Mouse (Mus musculus) telencephalon, adult 2 months (tissue): ENCODE results near the gene Sdccag8.
A peak's percentile ranks its signal among the peaks of the same experiment; 100 is the strongest.

ENCODE experiments used
- DNase-seq: peaks from one replicate; pipeline ENCODE4 v3.0.0-alpha.2; 2011; ENCODE audit warnings: low read depth, low spot score

The Sdccag8 gene

GRCm38 (mm10) chr1:177051366-177051963, 237.0 kb downstream of the Sdccag8 start:
- DNase-seq: peak; percentile 68

DNA sequence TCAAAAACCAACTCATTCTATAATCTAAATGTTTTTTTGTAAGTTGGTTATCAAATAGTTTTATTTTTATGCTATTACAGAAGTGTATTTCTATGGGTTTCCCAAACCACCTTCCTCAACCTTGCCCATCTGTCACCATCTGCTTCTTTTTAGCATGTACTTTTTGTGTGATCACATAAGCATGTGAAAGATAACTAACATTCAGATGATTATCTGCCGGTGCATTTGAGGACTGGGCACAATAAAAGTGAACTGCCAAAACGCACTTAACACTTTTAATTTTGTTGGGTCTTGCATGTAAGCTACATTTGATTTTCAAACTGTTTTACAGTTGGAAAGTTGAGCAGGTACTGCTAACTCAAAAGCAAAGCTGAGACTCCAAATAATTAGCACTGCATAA, 240.4 kb downstream of the Sdccag8 start:
- DNase-seq: no peak

DNA sequence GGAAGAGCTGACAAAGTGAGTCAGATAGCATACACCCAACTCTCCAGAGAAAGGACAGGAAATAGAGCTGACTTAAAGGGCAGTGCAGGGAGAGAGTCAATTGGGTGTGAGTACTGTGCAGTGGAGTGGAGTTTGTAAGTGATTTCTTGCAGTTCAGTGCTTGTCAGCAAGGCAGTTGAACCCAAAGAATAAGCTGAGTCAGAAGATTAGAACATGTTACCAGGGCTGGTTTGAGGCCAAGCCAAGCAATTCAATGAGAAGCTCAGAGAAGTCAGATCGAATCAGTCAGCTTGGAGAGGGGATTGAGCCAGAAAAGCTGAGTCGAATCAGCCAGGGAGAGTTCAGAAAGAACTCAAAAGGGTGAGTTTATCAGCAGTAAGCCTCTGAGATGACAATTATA, 247.3 kb downstream of the Sdccag8 start:
- DNase-seq: no peak

- DNase-seq: no peak
Observed at GRCm38 (mm10) chr1:177065732-177066131, 251.3 kb downstream of the Sdccag8 start.

DNA sequence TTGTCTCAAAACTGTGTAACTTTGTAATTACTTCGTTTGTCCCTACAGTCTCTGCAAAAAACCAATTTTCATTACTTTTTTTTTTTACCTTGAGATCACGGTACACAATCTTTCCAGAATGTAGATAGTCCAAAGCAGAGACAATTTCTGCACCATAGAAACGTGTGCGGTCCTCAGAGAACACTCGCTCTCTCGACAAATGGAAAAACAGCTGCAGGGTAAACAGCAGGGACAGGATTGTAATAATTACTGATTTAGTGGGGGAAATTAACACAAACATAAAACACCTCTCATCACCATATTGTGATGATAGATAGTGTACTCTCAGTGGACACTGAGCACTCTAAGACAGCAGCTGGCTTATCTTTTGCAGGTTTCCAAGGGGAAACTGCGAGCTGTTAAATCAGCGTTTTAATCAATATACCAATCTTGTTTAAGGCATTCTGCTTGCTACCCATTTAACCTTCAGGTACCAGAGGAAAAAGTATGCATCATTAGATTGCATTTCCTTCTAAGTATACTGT, 252.7 kb downstream of the Sdccag8 start:
- DNase-seq: no peak

- DNase-seq: no peak
Observed at GRCm38 (mm10) chr1:177069161-177069560, 254.7 kb downstream of the Sdccag8 start.
